Mouse (Mus musculus) ES-Bruce4 (cell line): ENCODE results near the gene Hrh2. TPM values are rescaled to one million over a fixed set of nuclear protein-coding genes. Genes with fewer than 3 reads are reported as not detected.

Experiments used
- H3K27ac ChIP-seq: 2 replicates; pipeline ENCODE4 v1.5.1; 2012; ENCODE audit warnings: low read length, inconsistent platforms; ENCODE audit not compliant: insufficient read depth
- H3K27me3 ChIP-seq: 2 replicates; pipeline ENCODE4 v1.6.1; 2012; ENCODE audit warnings: mild to moderate bottlenecking, low read length, inconsistent platforms; ENCODE audit not compliant: control insufficient read depth, poor library complexity, insufficient read depth, severe bottlenecking
- H3K36me3 ChIP-seq: 2 replicates; pipeline ENCODE4 v1.6.1; 2012; ENCODE audit warnings: inconsistent platforms, mild to moderate bottlenecking, low read length, moderate library complexity; ENCODE audit not compliant: control insufficient read depth, poor library complexity, insufficient read depth, severe bottlenecking
- H3K4me1 ChIP-seq: one replicate; pipeline ENCODE4 v1.8.1; 2011; ENCODE audit warnings: low read length; ENCODE audit not compliant: control insufficient read depth, insufficient read depth
- H3K4me3 ChIP-seq: 2 replicates; pipeline ENCODE4 v1.5.1; 2011; ENCODE audit warnings: low read depth, mild to moderate bottlenecking, low read length
- H3K9ac ChIP-seq: 2 replicates; pipeline ENCODE4 v1.6.1; 2012; ENCODE audit warnings: low read depth, mild to moderate bottlenecking, inconsistent platforms; ENCODE audit not compliant: poor library complexity, severe bottlenecking
- H3K9me3 ChIP-seq: replicated peaks from 2 replicates; pipeline ENCODE4 v1.6.1; 2012; ENCODE audit warnings: mild to moderate bottlenecking, low read length, inconsistent platforms; ENCODE audit not compliant: control insufficient read depth, poor library complexity, insufficient read depth, severe bottlenecking
- CTCF ChIP-seq: IDR thresholded peaks from one replicate; pipeline ENCODE4 v1.8.1; 2011; ENCODE audit warnings: low read depth, low read length
- EP300 ChIP-seq: IDR thresholded peaks from 2 replicates; pipeline ENCODE4 v1.6.1; 2011; ENCODE audit warnings: low read depth, low read length; ENCODE audit not compliant: insufficient read depth
- POLR2A ChIP-seq: IDR thresholded peaks from one replicate; pipeline ENCODE4 v1.8.1; 2011; ENCODE audit warnings: low read length; ENCODE audit not compliant: insufficient read depth
- polyA plus RNA-seq: library from polyadenylated mRNA; stranded (reverse); fragments of >200 nt; gene quantifications from 2 replicates; pipeline ENCODE4 v1.2.4, GENCODE M21; 2011; ENCODE audit warnings: low read depth; ENCODE audit not compliant: missing spikeins, insufficient read depth, insufficient read length

The Hrh2 gene
- polyA plus RNA-seq, 1 experiment = not detected

DNA sequence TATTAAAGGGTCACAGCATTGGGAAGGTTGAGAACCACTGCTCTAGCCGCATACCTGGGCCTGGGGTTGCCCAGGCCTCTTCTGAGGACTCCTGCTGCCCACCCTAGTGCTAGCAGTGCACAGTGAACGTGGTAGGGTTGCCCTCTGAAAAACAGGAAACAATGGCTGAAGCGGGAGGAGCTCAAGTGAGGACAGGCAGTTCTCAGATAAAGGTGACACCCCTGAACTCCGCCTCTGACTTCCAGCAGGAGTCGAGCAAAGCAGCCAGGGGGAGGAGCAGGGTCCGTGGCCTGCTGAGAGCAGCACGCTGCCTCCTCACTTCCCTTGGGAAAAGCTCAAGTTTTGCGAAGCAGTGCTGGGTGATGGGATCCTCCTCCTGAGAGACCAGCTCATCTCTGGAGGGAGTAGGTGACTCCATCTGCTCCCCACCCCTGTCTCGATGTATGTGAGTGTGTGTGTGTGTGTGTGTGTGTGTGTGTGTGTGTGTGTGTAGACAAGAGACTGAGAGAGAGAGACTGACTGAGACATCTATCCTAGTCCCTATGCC lies 38.2 kb upstream of the Hrh2 start:
- Histone ChIP-seq H3K4me3 (no peak overlapping the region), H3K27me3 (no peaks in the 10 kb centered on the region), H3K4me1 (peaks cover 8% of the 10 kb centered on the region), H3K36me3 (no peaks in the 10 kb centered on the region), H3K9me3 (no peaks in the 10 kb centered on the region), H3K27ac (no peak overlapping the region), H3K9ac (no peak overlapping the region)
- no peak for TF ChIP-seq CTCF
- no peak for TF ChIP-seq POLR2A
- 0 out of 2 replicates have a peak, but pooled peaks have one; percentile 12 for TF ChIP-seq EP300

DNA sequence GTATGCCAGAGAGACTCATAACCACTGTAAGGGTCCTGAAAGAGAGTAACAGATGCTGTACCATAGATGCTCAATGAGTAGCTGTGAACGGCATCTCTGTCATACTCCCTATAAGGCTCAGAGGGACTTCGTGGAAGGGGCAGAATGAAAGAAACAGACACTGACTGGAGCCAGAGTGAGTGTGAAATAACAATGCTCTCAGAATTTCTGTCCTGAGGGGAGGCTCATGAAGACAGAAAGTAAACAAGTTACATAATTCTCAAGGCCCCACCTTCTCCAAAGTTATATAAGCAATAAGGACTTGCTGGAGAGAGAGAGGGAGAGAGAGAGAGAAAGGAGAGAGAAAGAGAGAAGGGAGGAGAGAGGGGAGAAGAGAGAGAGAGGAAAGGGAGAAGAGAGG lies 36.1 kb upstream of the Hrh2 start:
- TF ChIP-seq POLR2A (no peak), CTCF (no peak), EP300 (no peak)
- H3K4me3 ChIP-seq = no peak overlapping the region
- no peaks in the 10 kb centered on the region for H3K36me3 ChIP-seq
- no peaks in the 10 kb centered on the region for H3K9me3 ChIP-seq
- H3K27ac ChIP-seq = no peak overlapping the region
- no peaks in the 10 kb centered on the region for H3K27me3 ChIP-seq
- H3K9ac ChIP-seq = no peak overlapping the region
- peaks cover 14% of the 10 kb centered on the region for H3K4me1 ChIP-seq

DNA sequence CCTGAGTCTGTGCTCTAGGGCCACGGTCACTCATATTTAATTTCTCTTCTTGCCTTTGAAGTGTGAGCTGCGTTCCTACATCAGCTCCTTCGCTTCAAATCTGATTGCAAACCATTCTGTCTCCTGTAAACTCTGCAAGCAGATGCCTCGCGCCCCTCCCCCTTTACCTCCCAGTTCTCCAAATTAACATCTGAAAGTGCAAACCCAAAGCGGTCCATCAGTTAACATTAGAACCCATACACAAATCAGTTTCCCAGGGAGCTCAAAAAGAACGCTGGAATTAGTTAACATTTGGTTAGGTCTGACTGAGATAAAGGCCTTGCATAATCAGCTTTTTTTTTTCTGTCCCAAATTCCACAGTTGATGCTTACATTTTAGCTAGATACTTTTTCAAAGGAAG lies 32.7 kb upstream of the Hrh2 start:
- H3K9me3 ChIP-seq = no peaks in the 10 kb centered on the region
- no peak overlapping the region for H3K27ac ChIP-seq
- no peaks in the 10 kb centered on the region for H3K36me3 ChIP-seq

DNA sequence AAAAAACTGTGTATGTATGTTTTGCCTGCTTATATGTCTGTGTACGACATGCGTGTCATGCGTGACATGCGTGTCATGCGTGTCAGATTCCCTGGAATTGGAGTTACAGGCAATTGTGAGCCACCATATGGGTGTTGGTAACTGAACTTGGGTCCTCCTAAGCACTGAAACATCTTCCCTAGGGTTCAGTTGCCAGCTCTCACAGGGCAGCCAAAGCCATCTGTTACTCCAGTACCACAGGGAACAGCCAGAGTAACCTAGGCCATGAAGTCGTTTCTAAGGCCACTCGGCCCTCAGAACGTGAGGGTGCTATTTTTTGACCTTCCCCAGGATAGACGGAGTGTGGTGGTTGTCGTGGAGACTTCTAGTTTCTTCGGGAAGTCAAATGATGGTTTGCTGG lies 32.2 kb upstream of the Hrh2 start:
- Histone ChIP-seq H3K9ac (no peak overlapping the region), H3K27me3 (no peaks in the 10 kb centered on the region; the same call in 1 of the 2 replicates), H3K4me1 (peaks cover 14% of the 10 kb centered on the region), H3K36me3 (no peaks in the 10 kb centered on the region), H3K27ac (0 out of 2 replicates have a peak overlapping the region, but pooled peaks have one; percentile 26), H3K9me3 (no peaks in the 10 kb centered on the region), H3K4me3 (no peak overlapping the region)
- TF ChIP-seq CTCF (no peak), POLR2A (no peak), EP300 (no peak)

More for the DNA sequence above, 32.7 kb upstream of the Hrh2 start:
- no peak overlapping the region for H3K9ac ChIP-seq
- H3K27me3 ChIP-seq = no peaks in the 10 kb centered on the region; the same call in 1 of the 2 replicates
- H3K4me3 ChIP-seq = no peak overlapping the region
- peak; percentile 52; the same call in 1 of the 2 replicates for TF ChIP-seq EP300
- no peak for TF ChIP-seq POLR2A
- peaks cover 14% of the 10 kb centered on the region for H3K4me1 ChIP-seq

DNA sequence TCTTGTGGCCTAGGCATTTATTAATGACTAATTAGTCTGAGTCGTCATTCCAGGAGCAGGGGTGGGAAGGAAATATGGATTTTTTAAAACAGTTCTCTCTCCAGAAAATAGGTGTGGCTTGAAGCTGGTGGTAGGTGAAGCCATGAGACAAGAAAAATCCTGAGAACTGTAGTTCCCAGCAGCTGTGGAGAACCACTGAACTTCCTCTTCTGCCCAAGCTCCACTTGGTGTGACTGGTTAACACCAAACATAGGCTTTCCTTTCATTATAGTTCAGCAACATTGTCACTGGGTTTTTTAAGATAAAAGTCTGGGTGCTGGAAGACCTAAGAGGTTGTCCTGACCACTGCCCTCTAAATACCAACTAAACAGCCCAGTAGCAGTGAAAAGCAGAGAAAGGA lies 31.4 kb upstream of the Hrh2 start:
- Histone ChIP-seq H3K9me3 (no peaks in the 10 kb centered on the region), H3K4me1 (peaks cover 14% of the 10 kb centered on the region), H3K9ac (no peak overlapping the region), H3K36me3 (no peaks in the 10 kb centered on the region), H3K27me3 (no peaks in the 10 kb centered on the region; the same call in 1 of the 2 replicates), H3K4me3 (no peak overlapping the region), H3K27ac (no peak overlapping the region)
- TF ChIP-seq POLR2A (no peak), EP300 (no peak), CTCF (no peak)

DNA sequence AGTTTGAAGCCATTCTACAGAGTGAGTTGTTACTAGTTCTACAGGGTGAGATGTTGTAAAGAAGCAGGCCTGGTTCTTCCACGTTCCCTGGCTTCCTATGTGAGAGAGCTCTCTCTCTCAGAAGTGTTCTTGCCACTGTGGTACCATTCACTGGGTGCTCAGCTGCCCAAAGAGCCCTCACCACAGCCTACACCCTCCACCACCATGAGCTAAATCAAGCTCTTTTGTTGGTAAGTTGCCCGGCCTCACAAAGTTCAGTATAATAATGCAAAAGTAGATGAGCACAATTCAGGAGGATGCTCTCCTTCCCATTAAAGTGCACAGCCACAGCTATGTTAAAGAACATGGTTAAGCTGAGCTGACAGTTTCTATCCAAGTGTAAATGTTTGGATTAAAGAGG lies 30.4 kb upstream of the Hrh2 start:
- H3K27ac ChIP-seq = no peak overlapping the region
- TF ChIP-seq CTCF (no peak), EP300 (no peak), POLR2A (no peak)
- no peak overlapping the region for H3K9ac ChIP-seq
- no peaks in the 10 kb centered on the region; the same call in 1 of the 2 replicates for H3K27me3 ChIP-seq
- peaks cover 14% of the 10 kb centered on the region for H3K4me1 ChIP-seq
- no peaks in the 10 kb centered on the region for H3K9me3 ChIP-seq
- H3K36me3 ChIP-seq = no peaks in the 10 kb centered on the region
- H3K4me3 ChIP-seq = no peak overlapping the region
